Mouse (Mus musculus): ENCODE measurements around the gene Cep170b. TPM values are rescaled to one million over a fixed set of nuclear protein-coding genes. Genes with fewer than 3 reads are reported as not detected.

The Cep170b gene
- 4.3 and 5.1 TPM in 2 replicates for polyA plus RNA-seq (2015; fragmentation: Nextera tagmentation; extraction: Ambion mirVana)

DNA sequence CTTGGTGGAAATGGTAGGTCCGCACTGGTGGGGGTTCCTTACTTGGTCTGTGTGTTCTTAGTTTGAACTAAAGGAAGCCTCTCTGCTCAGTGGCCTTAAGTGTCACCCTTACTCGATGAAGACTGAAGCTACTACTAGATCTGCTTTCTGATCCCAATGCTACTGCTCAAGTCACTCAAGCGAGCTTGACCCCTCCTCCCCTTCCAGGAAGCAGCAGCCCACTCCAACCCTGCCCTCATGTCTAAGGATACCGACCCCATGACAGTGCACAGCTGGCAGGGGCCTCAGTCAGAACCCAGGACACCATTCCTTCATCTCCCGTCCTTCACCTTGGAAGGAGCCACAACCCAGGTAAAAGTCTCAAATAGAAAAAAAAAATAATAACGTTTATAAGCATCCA, at the start of gene Cep170b:
Gene Cep170b (plus strand): TSS at position 240 of the 400 bp plus-strand sequence.
- Histone ChIP-seq H3K4me3 (ENCODE audit: low read length) (peak within 1 kb of the TSS; percentile 82), H3K4me1 (ENCODE audit: control insufficient read depth, insufficient read depth, low read length) (peaks cover 12% of the 10 kb centered on the region), H3K9me3 (replicated peaks; ENCODE audit: control insufficient read depth, low read length) (peaks cover 3% of the 10 kb centered on the region), H3K4me2 (ENCODE audit: low read depth, low read length) (peak within 1 kb of the TSS; percentile 99), H3K9ac (ENCODE audit: low read length) (peak within 1 kb of the TSS; percentile 70), H3K36me3 (ENCODE audit: control insufficient read depth, insufficient read depth) (no peaks in the 10 kb centered on the region), H3K27ac (ENCODE audit: low read length) (peak within 1 kb of the TSS; percentile 71), H3K27me3 (ENCODE audit: control insufficient read depth, insufficient read depth, low read length) (peaks cover 9% of the 10 kb centered on the region)
- WGBS = 61% methylated on average over 6 of the region's 6 CpGs
- no peak for ATAC-seq (replicated peaks; ENCODE audit: extremely low read depth, insufficient read depth, low FRiP score)

DNA sequence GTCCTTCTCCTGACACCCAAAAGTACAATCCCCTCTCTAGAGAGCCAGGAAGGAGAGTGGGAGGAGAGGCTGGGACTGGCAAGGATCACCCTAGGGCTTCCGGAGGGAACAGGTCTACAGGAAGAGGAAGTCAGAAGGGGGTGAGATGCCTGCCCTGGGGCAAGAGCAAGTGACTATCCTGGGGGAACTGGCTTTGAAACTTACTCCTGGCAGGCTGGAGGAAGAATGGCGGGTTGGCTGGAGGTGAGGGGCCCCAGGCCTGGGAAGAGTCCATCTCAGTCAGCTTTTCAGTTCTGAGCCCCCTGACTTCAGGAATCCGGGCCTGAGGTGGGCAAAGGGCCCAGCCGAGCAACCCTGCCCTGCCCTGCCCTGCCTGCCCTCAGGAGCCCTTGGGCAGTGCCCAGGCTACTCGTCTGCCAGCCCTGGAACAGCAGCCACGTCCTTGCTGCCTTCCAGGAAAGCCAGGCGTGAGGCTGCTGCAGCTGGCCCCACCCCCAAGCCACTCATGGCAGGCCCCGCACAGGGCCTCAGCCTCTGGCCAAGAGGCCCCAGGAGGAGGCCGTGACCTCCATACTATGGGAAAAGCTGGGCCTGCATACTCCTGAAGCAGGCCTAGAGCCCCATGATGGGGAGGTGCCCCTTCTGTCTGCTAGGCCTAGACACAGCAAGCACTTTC, 49.4 kb upstream of the Cep170b start:
- Histone ChIP-seq H3K9me3 (replicated peaks; ENCODE audit: control insufficient read depth, low read length) (no peaks in the 10 kb centered on the region), H3K4me3 (ENCODE audit: low read length) (peak overlapping the region; percentile 98), H3K27ac (ENCODE audit: low read length) (peak overlapping the region; percentile 99), H3K27me3 (ENCODE audit: control insufficient read depth, insufficient read depth, low read length) (no peaks in the 10 kb centered on the region), H3K4me2 (ENCODE audit: low read depth, low read length) (peak overlapping the region; percentile 81), H3K4me1 (ENCODE audit: control insufficient read depth, insufficient read depth, low read length) (peaks cover 80% of the 10 kb centered on the region), H3K9ac (ENCODE audit: low read length) (peak overlapping the region; percentile 100), H3K36me3 (ENCODE audit: control insufficient read depth, insufficient read depth) (peaks cover 25% of the 10 kb centered on the region)
- 0 out of 2 replicates have a peak, but pooled peaks have one; percentile 7 for ATAC-seq (replicated peaks; ENCODE audit: extremely low read depth, insufficient read depth, low FRiP score)
- WGBS = 25% methylated on average over 9 of the region's 9 CpGs

DNA sequence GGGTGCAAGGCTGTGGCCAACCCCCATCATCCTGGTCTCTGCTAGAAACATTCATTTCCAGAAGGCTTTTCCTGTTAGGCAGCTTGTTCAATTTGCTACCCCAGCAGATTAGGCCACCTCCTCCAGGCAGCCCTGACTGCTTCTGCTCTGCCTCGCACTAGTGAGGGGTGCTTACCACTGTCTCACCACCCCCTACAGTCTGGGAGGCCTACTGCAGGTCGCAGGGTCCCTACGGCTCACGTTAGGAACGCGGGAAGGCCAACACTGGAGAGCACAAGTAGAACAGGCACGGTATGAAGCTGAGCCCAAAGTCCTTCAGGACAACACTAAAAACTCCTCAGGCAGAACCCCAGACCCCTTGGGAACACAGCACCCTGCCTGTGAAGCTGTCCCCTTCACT, 48.4 kb upstream of the Cep170b start:
- H3K9me3 ChIP-seq (replicated peaks; ENCODE audit: control insufficient read depth, low read length) = no peaks in the 10 kb centered on the region
- H3K36me3 ChIP-seq (ENCODE audit: control insufficient read depth, insufficient read depth) = peaks cover 24% of the 10 kb centered on the region
- no peak for ATAC-seq (replicated peaks; ENCODE audit: extremely low read depth, insufficient read depth, low FRiP score)
- 58% methylated on average over 7 of the region's 7 CpGs for WGBS
- peak overlapping the region; percentile 98 for H3K4me3 ChIP-seq (ENCODE audit: low read length)
- H3K27me3 ChIP-seq (ENCODE audit: control insufficient read depth, insufficient read depth, low read length) = no peaks in the 10 kb centered on the region
- H3K4me2 ChIP-seq (ENCODE audit: low read depth, low read length) = peak overlapping the region; percentile 81
- H3K27ac ChIP-seq (ENCODE audit: low read length) = peak overlapping the region; percentile 99
- peak overlapping the region; percentile 100 for H3K9ac ChIP-seq (ENCODE audit: low read length)
- peaks cover 70% of the 10 kb centered on the region for H3K4me1 ChIP-seq (ENCODE audit: control insufficient read depth, insufficient read depth, low read length)

- Histone ChIP-seq H3K27ac (ENCODE audit: low read length) (peak overlapping the region; percentile 99), H3K36me3 (ENCODE audit: control insufficient read depth, insufficient read depth) (peaks cover 22% of the 10 kb centered on the region), H3K4me2 (ENCODE audit: low read depth, low read length) (peak overlapping the region; percentile 81), H3K27me3 (ENCODE audit: control insufficient read depth, insufficient read depth, low read length) (no peaks in the 10 kb centered on the region), H3K9me3 (replicated peaks; ENCODE audit: control insufficient read depth, low read length) (no peaks in the 10 kb centered on the region), H3K9ac (ENCODE audit: low read length) (peak overlapping the region; percentile 100), H3K4me3 (ENCODE audit: low read length) (peak overlapping the region; percentile 98), H3K4me1 (ENCODE audit: control insufficient read depth, insufficient read depth, low read length) (peaks cover 63% of the 10 kb centered on the region)
- ATAC-seq (replicated peaks; ENCODE audit: extremely low read depth, insufficient read depth, low FRiP score) = peak; percentile 34; the same call in 1 of the 2 replicates
- WGBS = under 1% methylated on average over 21 of the region's 21 CpGs
Observed at GRCm38 (mm10) chr12:112672744-112673575, 47.3 kb upstream of the Cep170b start.

DNA sequence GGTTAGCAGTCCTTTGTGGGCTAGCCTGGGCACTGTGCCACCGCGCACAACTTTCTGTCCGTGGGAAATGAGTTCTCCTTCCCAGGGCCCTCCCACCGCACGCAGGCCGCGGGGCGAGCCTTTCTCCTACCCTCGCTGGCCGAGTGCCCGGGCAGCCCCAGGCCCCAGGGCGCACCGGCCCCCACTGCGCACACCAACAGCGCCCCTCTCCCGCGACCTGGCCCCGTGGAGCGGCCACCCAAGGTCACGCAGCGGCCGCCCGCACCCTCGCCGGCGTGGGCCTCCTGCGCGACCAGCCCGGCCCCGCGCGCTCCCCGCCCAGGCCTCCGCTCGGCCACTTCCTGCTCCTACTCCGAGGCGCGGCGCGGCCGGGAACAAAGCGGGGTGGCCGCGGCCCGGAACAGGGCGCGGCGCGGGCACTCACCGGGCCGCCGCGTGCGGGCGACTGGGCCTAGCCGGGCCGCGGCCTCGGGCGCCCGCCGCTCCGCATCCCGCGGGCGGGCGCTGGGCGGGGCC, 46.6 kb upstream of the Cep170b start:
- Histone ChIP-seq H3K36me3 (ENCODE audit: control insufficient read depth, insufficient read depth) (peaks cover 15% of the 10 kb centered on the region), H3K27ac (ENCODE audit: low read length) (peak overlapping the region; percentile 99), H3K4me3 (ENCODE audit: low read length) (peak overlapping the region; percentile 98), H3K27me3 (ENCODE audit: control insufficient read depth, insufficient read depth, low read length) (no peaks in the 10 kb centered on the region), H3K4me2 (ENCODE audit: low read depth, low read length) (peak overlapping the region; percentile 81), H3K9me3 (replicated peaks; ENCODE audit: control insufficient read depth, low read length) (no peaks in the 10 kb centered on the region), H3K4me1 (ENCODE audit: control insufficient read depth, insufficient read depth, low read length) (peaks cover 58% of the 10 kb centered on the region), H3K9ac (ENCODE audit: low read length) (peak overlapping the region; percentile 100)
- ATAC-seq (replicated peaks; ENCODE audit: extremely low read depth, insufficient read depth, low FRiP score) = peak; percentile 5; the same call in 1 of the 2 replicates
- 1% methylated on average over 35 of the region's 68 CpGs for WGBS

DNA sequence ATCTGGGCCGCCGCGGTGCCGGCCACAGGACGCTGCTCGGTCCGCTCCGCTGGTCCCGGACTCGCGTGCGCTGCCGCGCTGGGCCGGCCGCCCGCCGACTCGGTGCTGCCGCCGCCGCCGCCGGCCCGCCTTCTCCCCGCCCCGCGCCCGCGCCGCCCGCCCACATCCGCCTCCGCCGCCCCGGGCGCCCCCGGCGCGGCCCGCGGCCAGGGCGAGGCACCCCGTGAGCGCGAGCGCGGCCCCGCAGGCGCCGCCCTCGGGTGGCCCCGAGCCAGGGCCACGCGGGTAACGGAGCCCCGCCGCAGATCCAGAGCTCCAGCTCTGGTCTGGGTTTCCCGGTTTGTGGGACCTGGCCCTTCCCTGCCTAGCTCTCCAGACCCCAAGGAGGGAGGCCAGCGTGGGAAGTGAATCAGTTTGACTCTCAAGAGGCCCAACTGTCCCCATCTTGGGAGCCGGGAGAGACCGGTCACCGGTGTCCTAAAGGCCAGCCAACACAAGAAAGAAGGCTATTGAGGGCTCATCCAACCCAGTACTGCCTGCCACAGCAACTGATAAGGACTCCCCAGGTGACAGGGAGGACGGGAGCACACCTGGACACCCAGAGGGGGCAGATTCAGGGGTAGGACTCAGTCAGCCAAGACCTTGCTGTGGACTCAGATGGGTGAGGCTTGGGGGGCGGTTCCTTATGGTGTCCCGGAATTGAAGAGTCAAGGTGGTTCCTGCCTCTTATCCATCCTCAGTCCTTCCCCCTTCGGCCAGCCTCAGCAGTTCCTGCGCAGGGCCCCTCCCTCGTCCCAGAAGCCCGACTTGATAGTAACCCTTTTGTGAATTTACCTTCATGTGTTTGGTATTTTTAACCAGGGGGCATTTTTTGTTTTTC, 45.9 kb upstream of the Cep170b start, which contains the start of gene Akt1:
Gene Akt1 (minus strand): TSS at position 753 of the 880 bp plus-strand sequence.
- H3K27me3 ChIP-seq (ENCODE audit: control insufficient read depth, insufficient read depth, low read length) = no peaks in the 10 kb centered on the region
- H3K27ac ChIP-seq (ENCODE audit: low read length) = peak within 1 kb of the TSS; percentile 99
- 0% methylated on average over 56 of the region's 70 CpGs for WGBS
- peak; percentile 45 for ATAC-seq (replicated peaks; ENCODE audit: extremely low read depth, insufficient read depth, low FRiP score)
- H3K4me3 ChIP-seq (ENCODE audit: low read length) = peak within 1 kb of the TSS; percentile 98
- peaks cover 8% of the 10 kb centered on the region for H3K36me3 ChIP-seq (ENCODE audit: control insufficient read depth, insufficient read depth)
- H3K9ac ChIP-seq (ENCODE audit: low read length) = peak within 1 kb of the TSS; percentile 100
- H3K9me3 ChIP-seq (replicated peaks; ENCODE audit: control insufficient read depth, low read length) = no peaks in the 10 kb centered on the region
- H3K4me2 ChIP-seq (ENCODE audit: low read depth, low read length) = peak within 1 kb of the TSS; percentile 81
- H3K4me1 ChIP-seq (ENCODE audit: control insufficient read depth, insufficient read depth, low read length) = peaks cover 53% of the 10 kb centered on the region

GRCm38 (mm10) chr12:112675245-112676035, 44.8 kb upstream of the Cep170b start:
- no peaks in the 10 kb centered on the region for H3K9me3 ChIP-seq (replicated peaks; ENCODE audit: control insufficient read depth, low read length)
- WGBS = 15% methylated on average over 18 of the region's 18 CpGs
- peaks cover 10% of the 10 kb centered on the region for H3K27me3 ChIP-seq (ENCODE audit: control insufficient read depth, insufficient read depth, low read length)
- ATAC-seq (replicated peaks; ENCODE audit: extremely low read depth, insufficient read depth, low FRiP score) = peak; percentile 30
- peaks cover 47% of the 10 kb centered on the region for H3K4me1 ChIP-seq (ENCODE audit: control insufficient read depth, insufficient read depth, low read length)
- H3K36me3 ChIP-seq (ENCODE audit: control insufficient read depth, insufficient read depth) = no peaks in the 10 kb centered on the region
- peak overlapping the region; percentile 100 for H3K9ac ChIP-seq (ENCODE audit: low read length)
- peak overlapping the region; percentile 99 for H3K27ac ChIP-seq (ENCODE audit: low read length)
- peak overlapping the region; percentile 98 for H3K4me3 ChIP-seq (ENCODE audit: low read length)
- H3K4me2 ChIP-seq (ENCODE audit: low read depth, low read length) = peak overlapping the region; percentile 81

DNA sequence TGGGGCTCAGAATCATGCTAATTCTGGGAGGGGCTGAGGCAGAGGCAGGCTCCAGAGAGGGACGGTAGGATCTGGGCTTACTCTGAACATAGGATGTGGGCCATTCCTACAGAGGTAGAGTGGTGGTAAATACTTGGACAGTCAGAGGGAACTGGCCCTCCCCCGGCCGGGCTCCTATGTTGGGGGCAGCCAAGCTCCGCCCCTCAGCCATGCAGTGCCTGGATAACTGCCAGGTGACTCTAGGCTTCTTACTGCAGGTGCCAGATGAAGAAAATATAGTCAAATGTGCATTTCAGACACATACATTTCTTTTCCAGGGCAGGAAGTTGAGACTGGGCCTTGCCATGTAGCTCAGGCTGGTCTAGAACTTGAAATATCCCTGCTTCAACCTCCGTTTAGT, 43.2 kb upstream of the Cep170b start:
- Histone ChIP-seq H3K36me3 (ENCODE audit: control insufficient read depth, insufficient read depth) (no peaks in the 10 kb centered on the region), H3K9ac (ENCODE audit: low read length) (no peak overlapping the region), H3K4me2 (ENCODE audit: low read depth, low read length) (no peak overlapping the region), H3K4me3 (ENCODE audit: low read length) (no peak overlapping the region), H3K27me3 (ENCODE audit: control insufficient read depth, insufficient read depth, low read length) (peaks cover 12% of the 10 kb centered on the region), H3K27ac (ENCODE audit: low read length) (no peak overlapping the region), H3K9me3 (replicated peaks; ENCODE audit: control insufficient read depth, low read length) (no peaks in the 10 kb centered on the region), H3K4me1 (ENCODE audit: control insufficient read depth, insufficient read depth, low read length) (peaks cover 31% of the 10 kb centered on the region)
- 40% methylated on average over 5 of the region's 5 CpGs for WGBS
- no peak for ATAC-seq (replicated peaks; ENCODE audit: extremely low read depth, insufficient read depth, low FRiP score)

Data from heart, embryonic 16.5 days (tissue).